Mouse (Mus musculus) heart, postnatal 36 days (tissue): ENCODE measurements around the gene Coa5. TPM values are rescaled to one million over a fixed set of nuclear protein-coding genes. Genes with fewer than 3 reads are reported as not detected.

Source experiments
- DNase-seq, 2 experiments: peaks; one replicate each; pipeline ENCODE4 v3.0.0; 2021 to 2022
- intact Hi-C: fragments of 180-260 bp; cut with DNase I; formaldehyde crosslinking; loops from one replicate; pipeline ENCODE4 v1.15.1; 2025
- total RNA-seq, 2 experiments: library from RNA; stranded (reverse); gene quantifications; 2 replicates each; pipeline ENCODE4 v1.2.3; 2021

Gene Coa5
- total RNA-seq, 2 experiments from 2014 or later: 88.1 to 111 TPM

DNA sequence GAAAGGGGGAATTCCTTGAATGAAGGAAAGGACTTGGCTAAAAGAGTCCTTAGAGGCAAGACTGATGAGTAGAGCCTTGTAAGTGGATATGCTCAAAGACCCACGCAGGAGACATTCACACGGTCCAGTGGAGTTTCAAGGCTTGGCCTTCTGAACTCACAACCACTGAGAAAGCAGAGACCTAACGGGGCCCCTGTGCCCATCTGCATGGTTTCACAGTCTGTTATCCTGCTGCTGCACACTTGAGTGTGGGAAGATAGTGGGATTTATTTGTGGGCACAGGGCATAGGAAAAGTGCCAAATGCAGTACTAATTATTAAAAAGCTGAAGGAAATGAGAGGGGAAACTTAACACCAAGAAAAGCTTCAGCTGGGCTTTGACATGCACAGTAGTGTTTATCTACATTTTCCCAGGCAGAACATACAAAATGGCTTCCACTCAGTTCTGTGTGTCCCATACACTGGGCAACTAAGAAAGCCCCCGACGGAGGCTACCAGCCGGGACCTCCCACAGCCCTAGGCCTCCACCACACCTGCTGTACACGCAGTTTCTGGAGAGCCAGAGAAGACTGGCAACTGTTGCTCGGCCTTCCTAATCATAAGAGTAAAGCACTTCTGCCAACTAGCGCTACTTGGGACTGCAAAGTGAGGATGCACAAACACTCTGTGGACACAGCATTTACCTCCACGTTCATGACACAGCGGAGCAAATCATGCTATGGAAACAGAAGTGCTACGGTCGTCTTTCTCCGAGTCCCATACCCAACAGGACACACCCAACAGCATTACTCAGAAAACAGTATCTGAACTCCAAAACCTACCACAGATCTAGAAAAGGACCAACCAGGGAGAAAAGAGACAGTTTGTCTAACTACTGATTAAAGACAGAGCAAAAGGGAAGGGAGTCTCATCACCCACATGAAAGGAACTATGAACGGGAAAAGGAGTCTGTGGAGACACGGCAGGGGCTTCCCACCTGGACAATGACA is 13.2 kb upstream of the Coa5 start:
- intact Hi-C loops: no loop called here
- DNase-seq: no peak

DNA sequence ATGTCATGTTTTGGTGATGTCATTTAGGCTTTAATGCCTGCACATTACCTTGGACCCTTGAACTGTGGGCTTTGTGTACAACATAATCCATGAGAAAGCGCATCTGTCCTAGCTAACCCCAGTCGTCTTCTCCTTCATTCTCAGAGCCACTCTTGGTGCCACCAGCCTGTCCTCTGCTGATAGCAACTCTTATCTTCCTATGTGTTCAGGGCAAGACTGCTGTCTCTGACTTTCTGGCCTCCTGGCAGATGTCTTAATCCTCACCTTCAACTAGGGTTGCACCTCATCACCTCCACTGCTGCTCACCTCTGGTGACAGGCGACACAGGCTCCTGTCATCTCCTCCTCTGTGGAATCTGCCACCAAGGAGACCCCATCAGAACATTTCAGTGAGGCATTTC is 6.5 kb upstream of the Coa5 start:
- DNase-seq: no peak
- intact Hi-C loops: loop anchor here (10.0 kb wide), 1 partner anchor 428 kb away; the partner anchor contains the start of gene Tsga10

DNA sequence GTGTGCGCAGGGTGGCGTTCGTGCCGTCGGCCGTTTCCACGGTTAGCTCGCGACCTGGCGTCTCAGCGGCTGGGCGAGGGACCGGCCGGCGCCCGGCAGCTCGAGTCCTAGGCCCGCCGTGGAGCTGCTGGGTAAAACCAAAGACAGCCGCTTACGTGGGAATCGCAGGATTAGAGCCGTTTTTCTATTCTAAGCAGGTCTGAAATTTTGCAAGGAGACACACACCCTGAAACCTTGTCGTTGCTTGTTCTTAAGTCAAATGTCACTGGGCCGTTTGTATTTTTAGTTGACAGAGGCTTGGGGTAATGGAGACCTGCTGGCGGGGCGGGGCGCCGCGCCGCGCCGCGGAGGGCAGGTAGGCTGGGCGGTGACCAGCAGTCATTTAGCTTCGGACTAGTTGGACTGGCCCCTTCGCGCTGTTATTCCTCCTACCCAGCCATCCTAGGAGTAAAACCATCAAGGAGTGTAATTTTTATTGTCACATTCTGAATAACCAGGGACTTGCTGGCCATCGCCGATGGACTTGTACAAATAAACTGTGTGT is 466 bp upstream of the Coa5 start:
- no peak for DNase-seq
- intact Hi-C loops: loop anchor here (5.0 to 10.0 kb wide), 2 partner anchors 107 to 434 kb away; partner anchors contain the start of gene Tsga10

DNA sequence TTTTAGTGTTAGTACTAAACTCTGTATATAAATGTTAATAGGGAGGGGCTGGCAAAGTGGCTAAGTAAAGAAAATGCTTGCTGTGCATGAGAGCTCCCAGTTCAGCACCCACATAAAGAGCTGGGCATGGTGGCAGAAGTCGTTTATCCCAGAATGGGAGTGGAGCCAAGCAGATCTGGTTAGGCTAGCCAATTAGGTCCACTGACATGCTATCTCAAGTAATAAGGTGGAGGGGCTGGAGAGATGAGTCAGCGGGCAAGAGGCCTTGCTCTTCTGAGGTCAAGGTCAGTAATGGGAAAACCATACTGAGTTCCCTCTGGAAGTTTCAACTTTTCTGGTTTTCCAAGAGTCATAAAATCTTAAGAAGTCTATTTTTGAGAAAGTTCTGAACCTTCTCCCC is 992 bp downstream of the Coa5 start:
- intact Hi-C loops: loop anchor here (10.0 kb wide), 1 partner anchor 566 kb away; the partner anchor contains the start of genes Eif5b and Txndc9
- no peak for DNase-seq

DNA sequence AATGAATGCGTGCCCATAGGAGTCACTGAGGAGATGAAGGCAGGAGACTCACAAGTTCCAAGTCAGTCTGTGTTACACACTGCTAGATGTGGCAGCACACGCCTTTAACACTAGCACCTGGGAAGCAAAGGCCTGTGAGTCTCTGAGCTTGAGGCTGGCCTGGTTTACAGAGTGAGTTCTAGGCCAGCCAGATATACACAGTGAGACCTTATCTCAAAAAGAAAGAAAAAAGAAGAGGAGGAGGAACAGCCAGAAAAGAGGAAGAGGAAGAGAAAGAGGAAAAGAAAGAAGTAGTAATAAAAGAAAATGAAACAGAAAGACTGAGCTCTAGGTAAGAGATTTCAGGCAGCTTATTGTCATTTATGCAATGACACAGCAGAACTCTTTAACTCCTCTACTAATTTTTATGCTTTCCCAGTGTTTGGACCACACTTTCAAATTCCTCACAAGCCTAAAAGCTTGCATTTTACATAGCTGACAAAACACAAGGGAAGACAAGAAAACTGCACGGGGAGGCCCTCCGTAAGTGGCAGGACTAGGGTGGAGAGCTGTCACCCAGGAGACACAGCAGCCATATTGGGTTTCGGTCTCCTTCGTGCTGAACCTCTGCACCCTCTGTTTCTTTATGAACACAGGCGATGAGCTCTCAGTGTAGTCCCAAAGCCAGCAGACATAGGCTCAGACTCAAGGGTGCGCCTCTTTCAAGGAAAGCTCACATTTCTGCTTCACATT is 2.6 kb downstream of the Coa5 start:
- intact Hi-C loops: loop anchor here (10.0 kb wide), 1 partner anchor 567 kb away; the partner anchor contains the start of genes Eif5b and Txndc9
- no peak for DNase-seq

DNA sequence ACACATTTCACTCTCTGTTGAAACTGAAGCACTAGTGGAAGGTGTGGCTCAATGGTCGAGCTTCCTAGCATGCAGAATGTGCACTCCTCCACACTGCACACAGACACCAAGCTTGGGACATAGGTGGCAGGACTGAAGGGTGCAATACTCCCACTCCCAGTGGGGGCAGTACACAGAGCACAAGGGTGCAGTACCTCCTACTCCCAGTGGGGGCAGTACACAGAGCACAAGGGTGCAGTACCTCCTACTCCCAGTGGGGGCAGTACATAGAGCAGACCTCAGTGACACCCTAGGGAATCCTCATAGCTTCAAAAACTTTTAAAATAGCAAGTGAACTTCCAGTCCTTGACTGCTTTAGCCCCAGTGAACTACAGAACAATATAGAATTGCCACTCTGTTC is 10.5 kb downstream of the Coa5 start:
- intact Hi-C loops: no loop called here
- DNase-seq: peak; percentile 58

DNA sequence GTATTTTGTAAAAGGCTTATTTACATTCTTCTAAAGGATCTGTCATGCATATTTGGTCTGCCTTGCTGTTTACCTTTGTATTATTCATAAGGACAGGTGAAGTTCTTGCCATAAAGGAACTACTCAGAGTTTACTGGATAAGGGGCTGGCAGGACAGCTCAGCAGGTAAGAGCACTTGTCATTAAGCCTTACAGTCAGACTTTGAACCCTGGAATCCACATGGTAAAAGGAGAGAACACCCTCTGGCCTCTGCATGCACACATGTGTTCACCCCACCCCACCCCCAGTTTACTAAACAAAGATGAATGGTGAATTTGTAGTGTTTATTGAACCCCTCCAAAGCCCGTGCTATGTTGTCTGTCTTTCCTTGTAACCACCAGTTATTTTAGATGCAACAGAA is 14.5 kb downstream of the Coa5 start:
- no peak for DNase-seq
- intact Hi-C loops: no loop called here

DNA sequence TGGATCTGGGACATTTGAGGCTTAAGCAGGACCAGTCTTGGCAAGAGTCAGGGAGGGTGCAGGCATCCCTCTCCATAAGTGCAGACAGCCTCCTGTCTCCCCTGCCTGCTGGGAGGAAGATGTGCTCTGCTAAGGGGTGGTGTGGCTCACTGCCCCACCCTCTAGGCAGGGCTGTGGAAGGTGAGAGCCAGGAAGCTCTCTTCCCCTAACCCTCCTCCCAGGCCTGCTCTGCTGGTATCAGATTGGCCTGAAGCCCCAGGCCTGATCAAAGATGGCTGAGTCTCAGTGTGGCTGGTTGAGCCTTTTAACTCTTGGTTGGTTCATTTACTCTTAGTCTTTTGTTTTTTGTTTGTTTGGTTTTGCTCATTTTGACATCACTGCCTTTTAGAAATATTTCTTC is 20.3 kb downstream of the Coa5 start:
- intact Hi-C loops: no loop called here
- DNase-seq: no peak

DNA sequence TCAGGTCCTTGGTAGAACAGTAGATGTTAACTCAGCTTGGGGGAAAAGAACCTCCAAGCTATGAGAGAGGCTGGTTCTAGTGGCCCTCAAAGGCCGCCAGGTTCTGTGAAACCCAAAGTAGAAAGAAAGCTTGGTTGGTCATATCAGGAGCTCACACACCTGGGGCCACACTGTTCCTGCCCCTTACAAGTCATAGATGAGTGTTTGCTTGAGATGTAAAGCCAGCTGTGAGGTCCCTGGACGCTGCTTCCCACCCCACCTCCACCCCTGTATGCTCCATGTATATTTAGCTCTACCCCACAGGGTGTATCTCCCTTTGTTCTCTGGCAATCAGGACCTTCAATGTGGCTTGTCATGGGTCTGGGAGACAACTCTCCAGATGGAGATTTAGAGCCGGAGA is 21.2 kb downstream of the Coa5 start:
- intact Hi-C loops: no loop called here
- DNase-seq: no peak

DNA sequence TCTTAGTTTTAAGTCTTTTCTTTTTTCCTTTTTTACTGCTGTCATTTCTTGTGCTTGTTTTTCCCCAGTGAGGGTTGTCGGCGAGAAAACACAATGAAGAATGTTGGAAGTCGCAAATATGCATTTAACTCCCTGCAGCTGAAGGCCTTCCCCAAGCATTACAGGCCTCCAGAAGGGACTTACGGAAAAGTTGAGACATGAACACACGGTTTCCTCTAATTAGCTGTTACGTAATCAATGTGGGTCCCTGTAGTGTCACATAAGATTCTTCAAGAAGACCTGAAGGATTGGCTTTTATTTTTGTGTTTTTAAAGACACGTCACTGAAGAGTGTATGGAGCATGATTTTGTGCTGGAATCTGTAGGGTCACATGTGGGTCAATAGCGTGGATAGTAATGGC is 21.8 kb downstream of the Coa5 start:
- DNase-seq: no peak
- intact Hi-C loops: no loop called here

DNA sequence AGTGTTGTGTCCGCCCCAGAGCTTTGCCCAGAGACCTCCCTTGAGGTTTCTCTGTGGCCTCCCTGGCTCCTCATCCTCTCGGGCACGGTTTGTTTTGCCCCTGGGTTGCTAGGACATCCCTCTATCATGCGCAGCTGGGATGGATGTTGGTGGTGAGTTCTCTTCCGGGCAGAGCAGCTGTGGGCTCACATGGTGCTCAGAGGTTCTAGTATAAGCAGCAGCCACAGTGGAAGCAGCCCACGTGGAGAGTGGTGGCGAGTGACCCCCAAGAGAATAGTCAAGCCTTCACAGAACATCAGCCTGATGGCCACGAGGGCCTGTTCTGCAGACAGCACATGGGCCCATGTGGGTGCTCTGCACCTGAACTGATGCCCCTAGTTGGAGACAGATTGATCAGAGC is 22.7 kb downstream of the Coa5 start:
- DNase-seq: no peak
- intact Hi-C loops: no loop called here

DNA sequence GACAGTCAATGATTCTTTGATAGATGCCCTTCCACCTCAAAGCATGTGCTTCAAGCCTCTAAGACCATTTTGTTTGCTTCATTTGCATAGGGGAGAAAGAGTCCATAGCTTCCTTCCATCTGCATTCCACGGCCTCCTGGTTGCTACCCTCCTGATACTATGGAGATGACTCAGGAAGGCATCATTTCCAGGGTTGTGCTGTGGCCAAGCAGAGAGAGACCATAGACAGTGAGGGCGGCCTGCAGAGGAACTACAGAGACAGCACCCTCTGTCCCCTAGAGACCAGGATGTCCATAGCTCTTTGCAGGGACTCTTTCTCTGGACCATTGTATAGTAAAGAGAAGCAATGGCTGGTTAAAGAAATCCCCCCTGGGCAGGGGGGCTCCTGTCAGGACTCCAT is 24.8 kb downstream of the Coa5 start:
- intact Hi-C loops: no loop called here
- no peak for DNase-seq

DNA sequence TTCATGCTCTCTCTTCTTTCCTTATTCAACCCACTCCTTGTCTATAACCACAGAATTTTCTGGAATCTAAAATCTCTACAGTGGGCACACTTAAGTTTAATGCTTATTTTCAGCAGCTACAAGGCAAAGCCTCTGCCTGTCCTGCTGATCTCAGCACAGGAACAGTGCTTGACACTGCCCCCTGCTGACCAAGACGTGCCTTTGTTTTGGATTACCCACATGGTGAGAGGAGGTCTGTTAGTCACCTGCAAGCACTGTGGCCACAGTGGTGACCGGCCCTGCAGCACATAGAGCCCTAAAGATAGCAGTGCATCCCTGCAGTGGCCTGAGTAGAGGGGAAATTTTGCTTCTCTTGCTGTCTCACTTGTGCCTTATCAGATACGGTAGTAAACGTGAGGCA is 28.2 kb downstream of the Coa5 start:
- DNase-seq: peak; percentile 55 to 65
- intact Hi-C loops: loop anchor here (1.0 to 5.0 kb wide), 3 partner anchors 129 to 664 kb away; no protein-coding TSS in a partner anchor

DNA sequence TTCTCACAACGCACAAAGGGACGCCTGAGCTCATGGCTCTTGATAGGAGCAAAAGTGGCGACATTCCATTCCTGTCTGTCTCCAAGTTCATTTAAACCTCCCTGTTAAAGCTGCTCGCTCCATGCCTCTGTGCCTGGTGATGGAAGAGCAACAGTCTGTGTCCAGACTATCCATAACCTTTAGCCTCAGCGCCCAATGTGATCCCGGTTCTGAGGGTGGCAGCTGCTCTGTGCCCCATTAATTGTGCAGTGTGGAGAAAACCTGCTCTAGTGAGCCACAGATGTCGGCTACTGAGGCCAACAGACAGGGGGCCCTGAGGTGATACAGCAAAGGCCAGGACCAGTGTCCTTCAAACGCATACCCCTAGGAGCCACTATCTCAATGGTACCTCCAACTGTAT is 30.2 kb downstream of the Coa5 start:
- intact Hi-C loops: loop anchor here (5.0 kb wide), 2 partner anchors 617 to 662 kb away; no protein-coding TSS in a partner anchor
- DNase-seq: no peak

DNA sequence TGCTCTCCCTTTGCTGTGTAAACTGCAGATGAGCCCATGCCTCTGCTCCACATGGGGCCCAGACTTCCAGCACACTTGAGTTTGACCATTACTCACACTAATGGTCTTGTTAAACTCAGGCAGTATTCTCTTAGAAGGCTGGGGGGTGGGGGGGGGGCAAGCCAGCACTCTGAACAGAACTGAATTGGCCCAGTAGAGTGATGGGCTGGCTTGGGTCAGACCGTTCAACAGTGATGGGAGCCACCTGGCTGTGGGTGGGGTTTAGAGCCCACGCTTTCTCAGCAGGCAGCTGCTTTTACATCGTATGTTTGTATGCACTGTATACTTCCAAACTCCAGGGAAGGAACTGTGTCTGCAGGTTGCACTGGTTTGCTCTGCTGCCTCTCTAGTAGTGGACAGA is 30.9 kb downstream of the Coa5 start:
- no peak for DNase-seq
- intact Hi-C loops: no loop called here

DNA sequence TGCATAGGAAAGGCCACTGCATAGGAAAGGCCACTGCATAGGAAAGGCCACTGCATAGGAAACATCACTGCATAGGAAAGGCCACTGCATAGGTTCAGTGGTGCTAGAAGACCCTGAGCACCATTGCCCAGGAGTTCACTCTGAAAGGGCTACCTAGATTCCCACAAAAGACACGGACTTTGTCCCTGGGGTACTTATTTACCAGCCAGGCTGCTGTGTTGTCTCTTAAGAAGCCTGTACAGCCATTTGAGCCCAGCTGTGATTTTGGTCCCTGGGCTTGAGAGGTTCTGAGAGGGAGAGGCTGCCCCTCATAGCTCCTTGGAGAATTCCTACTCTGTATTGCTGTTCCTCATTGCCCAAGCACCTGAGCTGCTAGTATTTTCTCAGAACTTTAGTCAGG is 33.4 kb downstream of the Coa5 start:
- intact Hi-C loops: no loop called here
- no peak for DNase-seq

DNA sequence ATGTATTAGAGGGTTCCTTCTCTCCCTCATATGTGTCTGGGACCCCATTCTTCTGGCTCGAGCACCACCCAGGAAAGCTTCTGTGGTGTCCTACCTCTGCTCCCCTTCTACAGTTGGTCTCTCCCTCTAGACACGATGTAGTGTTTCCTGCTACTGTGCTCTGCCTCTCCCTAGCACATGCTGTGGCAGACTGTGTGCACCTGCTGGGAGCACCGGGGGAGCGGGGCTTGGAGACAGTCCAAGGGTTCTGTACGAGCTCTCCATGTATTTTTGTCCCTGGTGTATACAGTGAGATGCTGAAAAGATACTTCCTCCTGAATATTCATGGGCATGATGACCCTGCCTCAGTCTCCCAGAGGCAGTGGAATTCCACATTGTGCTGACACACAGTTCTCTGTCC is 36.7 kb downstream of the Coa5 start:
- no peak for DNase-seq
- intact Hi-C loops: no loop called here

DNA sequence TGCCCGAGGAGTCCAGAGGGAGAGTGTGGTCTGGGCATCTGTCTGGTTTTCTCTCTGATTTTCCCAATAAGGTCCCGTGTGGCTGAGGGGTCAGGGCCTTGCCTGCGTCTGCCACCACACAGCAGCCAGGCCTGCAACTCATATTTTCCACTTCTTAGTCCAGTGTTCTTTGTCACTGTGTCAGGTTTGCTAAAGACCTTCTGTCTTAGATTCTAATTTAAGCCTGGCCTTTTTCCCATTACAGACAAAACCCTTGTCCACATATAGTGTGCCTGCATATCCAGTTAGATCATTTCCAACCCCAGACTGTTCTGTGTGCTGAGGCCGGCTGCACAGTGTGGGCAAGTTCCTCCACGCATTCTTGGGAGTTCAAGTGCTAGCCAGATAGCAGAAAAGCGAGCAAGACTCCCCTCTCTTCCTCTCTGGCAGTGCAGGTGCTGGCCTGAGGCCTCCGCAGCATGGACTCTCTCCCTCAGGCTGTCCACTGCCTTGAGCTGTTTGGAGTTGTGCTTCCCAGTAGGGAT is 43.4 kb downstream of the Coa5 start:
- peak in 1 of 2 experiments; percentile 24 for DNase-seq
- intact Hi-C loops: no loop called here

DNA sequence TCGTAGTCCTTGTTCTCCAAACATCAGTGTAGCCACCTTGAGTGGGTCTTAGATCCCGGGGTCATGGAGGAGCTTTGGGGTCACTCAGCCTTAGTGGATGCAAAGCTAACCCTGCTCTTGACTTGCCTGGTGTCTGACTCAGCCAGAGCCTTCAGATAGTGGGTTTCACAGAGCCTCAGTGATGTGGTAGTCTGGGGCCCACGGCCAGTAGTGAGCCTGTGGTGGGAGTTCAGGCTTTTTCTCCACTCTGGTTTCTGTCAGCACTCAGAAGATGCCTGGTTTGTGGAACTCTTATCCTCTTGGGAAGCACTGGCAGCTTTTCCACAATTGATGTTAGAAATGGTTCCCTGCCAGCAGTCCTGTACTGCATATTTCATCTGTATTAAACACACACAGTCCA is 45.6 kb downstream of the Coa5 start:
- intact Hi-C loops: no loop called here
- DNase-seq: no peak

DNA sequence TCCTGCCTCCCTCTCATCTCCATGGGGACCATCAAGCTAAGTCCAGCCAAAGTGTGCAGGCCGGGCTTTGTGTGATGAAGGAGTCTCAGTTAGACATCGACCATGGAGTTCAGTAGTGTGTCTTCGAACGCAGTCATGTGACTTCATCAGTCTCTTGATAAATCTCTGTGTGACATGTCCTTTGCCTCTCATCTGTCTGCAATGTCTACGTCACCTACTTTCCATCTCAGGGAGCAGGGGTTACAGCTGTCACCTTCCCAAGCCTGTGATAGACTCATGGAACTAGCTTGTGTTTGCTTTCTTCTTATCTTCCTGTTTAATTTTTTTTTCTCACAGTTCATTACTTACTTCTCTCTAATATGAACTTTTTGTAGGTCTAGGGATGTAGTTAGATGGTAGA is 49.0 kb downstream of the Coa5 start:
- no peak for DNase-seq
- intact Hi-C loops: no loop called here

DNA sequence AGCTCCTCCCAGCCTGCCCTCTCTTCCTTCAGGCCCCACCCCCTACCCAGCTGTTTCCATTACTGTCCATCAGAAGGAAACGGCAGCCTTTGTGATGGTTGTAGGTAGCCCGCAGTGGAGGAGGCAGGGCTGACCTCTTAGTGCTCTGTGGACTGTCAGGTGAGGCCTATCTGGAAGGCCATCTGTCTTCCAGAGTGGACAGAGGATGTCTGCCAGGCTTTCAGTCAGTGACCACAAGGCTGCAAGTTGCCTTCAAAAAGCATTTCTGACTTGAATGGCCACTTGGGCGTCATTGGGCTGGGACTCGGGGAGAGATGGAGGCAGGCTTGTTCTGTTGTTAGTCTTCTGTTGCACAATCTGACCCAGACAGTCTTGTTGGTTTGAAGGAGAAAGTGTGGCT is 50.4 kb downstream of the Coa5 start:
- intact Hi-C loops: no loop called here
- no peak for DNase-seq
